Mouse (Mus musculus) ES-Bruce4 (cell line): ENCODE results near the gene Gm17606. TPM values are rescaled to one million over a fixed set of nuclear protein-coding genes. Genes with fewer than 3 reads are reported as not detected.
A peak's percentile ranks its signal among the peaks of the same experiment; 100 is the strongest.

Source experiments
- H3K27ac ChIP-seq: 2 replicates; pipeline ENCODE4 v1.5.1; 2012; ENCODE audit warnings: low read length, inconsistent platforms; ENCODE audit not compliant: insufficient read depth
- H3K27me3 ChIP-seq: 2 replicates; pipeline ENCODE4 v1.6.1; 2012; ENCODE audit warnings: mild to moderate bottlenecking, low read length, inconsistent platforms; ENCODE audit not compliant: control insufficient read depth, poor library complexity, insufficient read depth, severe bottlenecking
- H3K36me3 ChIP-seq: 2 replicates; pipeline ENCODE4 v1.6.1; 2012; ENCODE audit warnings: inconsistent platforms, mild to moderate bottlenecking, low read length, moderate library complexity; ENCODE audit not compliant: control insufficient read depth, poor library complexity, insufficient read depth, severe bottlenecking
- H3K4me1 ChIP-seq: one replicate; pipeline ENCODE4 v1.8.1; 2011; ENCODE audit warnings: low read length; ENCODE audit not compliant: control insufficient read depth, insufficient read depth
- H3K4me3 ChIP-seq: 2 replicates; pipeline ENCODE4 v1.5.1; 2011; ENCODE audit warnings: low read depth, mild to moderate bottlenecking, low read length
- H3K9ac ChIP-seq: 2 replicates; pipeline ENCODE4 v1.6.1; 2012; ENCODE audit warnings: low read depth, mild to moderate bottlenecking, inconsistent platforms; ENCODE audit not compliant: poor library complexity, severe bottlenecking
- H3K9me3 ChIP-seq: replicated peaks from 2 replicates; pipeline ENCODE4 v1.6.1; 2012; ENCODE audit warnings: mild to moderate bottlenecking, low read length, inconsistent platforms; ENCODE audit not compliant: control insufficient read depth, poor library complexity, insufficient read depth, severe bottlenecking
- CTCF ChIP-seq: IDR thresholded peaks from one replicate; pipeline ENCODE4 v1.8.1; 2011; ENCODE audit warnings: low read depth, low read length
- EP300 ChIP-seq: IDR thresholded peaks from 2 replicates; pipeline ENCODE4 v1.6.1; 2011; ENCODE audit warnings: low read depth, low read length; ENCODE audit not compliant: insufficient read depth
- POLR2A ChIP-seq: IDR thresholded peaks from one replicate; pipeline ENCODE4 v1.8.1; 2011; ENCODE audit warnings: low read length; ENCODE audit not compliant: insufficient read depth
- polyA plus RNA-seq: library from polyadenylated mRNA; stranded (reverse); fragments of >200 nt; gene quantifications from 2 replicates; pipeline ENCODE4 v1.2.4, GENCODE M21; 2011; ENCODE audit warnings: low read depth; ENCODE audit not compliant: missing spikeins, insufficient read depth, insufficient read length

Gene Gm17606
- polyA plus RNA-seq, 1 experiment = not detected

GRCm38 (mm10) chr14:54630583-54631239 lies 10.0 kb upstream of the Gm17606 start:
- no peak overlapping the region for H3K27ac ChIP-seq
- no peaks in the 10 kb centered on the region for H3K9me3 ChIP-seq
- H3K27me3 ChIP-seq = no peaks in the 10 kb centered on the region
- H3K4me1 ChIP-seq = no peaks in the 10 kb centered on the region
- H3K9ac ChIP-seq = no peak overlapping the region
- no peak overlapping the region for H3K4me3 ChIP-seq
- TF ChIP-seq CTCF = no peak
- no peak for TF ChIP-seq EP300
- TF ChIP-seq POLR2A = no peak
- no peaks in the 10 kb centered on the region for H3K36me3 ChIP-seq

GRCm38 (mm10) chr14:54631240-54631599 lies 9.5 kb upstream of the Gm17606 start:
- no peaks in the 10 kb centered on the region for H3K4me1 ChIP-seq
- no peak overlapping the region for H3K27ac ChIP-seq
- H3K36me3 ChIP-seq = no peaks in the 10 kb centered on the region
- no peaks in the 10 kb centered on the region for H3K27me3 ChIP-seq
- no peaks in the 10 kb centered on the region for H3K9me3 ChIP-seq
- H3K4me3 ChIP-seq = no peak overlapping the region
- no peak for TF ChIP-seq POLR2A
- H3K9ac ChIP-seq = no peak overlapping the region

- TF ChIP-seq EP300 (no peak), POLR2A (no peak), CTCF (no peak)
- Histone ChIP-seq H3K27me3 (no peaks in the 10 kb centered on the region), H3K9me3 (no peaks in the 10 kb centered on the region), H3K4me1 (no peaks in the 10 kb centered on the region), H3K9ac (peak overlapping the region; percentile 73), H3K36me3 (no peaks in the 10 kb centered on the region), H3K4me3 (peak overlapping the region; percentile 54), H3K27ac (no peak overlapping the region)
These were observed 8.5 kb upstream of the Gm17606 start for GRCm38 (mm10) chr14:54632252-54632651.

- Histone ChIP-seq H3K27me3 (no peaks in the 10 kb centered on the region), H3K4me1 (no peaks in the 10 kb centered on the region), H3K27ac (no peak overlapping the region), H3K9ac (no peak overlapping the region), H3K9me3 (no peaks in the 10 kb centered on the region), H3K4me3 (no peak overlapping the region), H3K36me3 (no peaks in the 10 kb centered on the region)
- TF ChIP-seq POLR2A (no peak), EP300 (no peak), CTCF (peak; percentile 18)
These were observed 6.6 kb upstream of the Gm17606 start for GRCm38 (mm10) chr14:54634182-54634581.

GRCm38 (mm10) chr14:54636954-54637353 lies 3.8 kb upstream of the Gm17606 start:
- no peak overlapping the region for H3K27ac ChIP-seq
- H3K9me3 ChIP-seq = no peaks in the 10 kb centered on the region
- peak overlapping the region; percentile 10; the same call in 1 of the 2 replicates for H3K9ac ChIP-seq
- H3K27me3 ChIP-seq = no peaks in the 10 kb centered on the region
- H3K4me1 ChIP-seq = no peaks in the 10 kb centered on the region
- no peak for TF ChIP-seq POLR2A
- TF ChIP-seq CTCF = peak; percentile 98
- peak overlapping the region; percentile 13; the same call in 1 of the 2 replicates for H3K4me3 ChIP-seq
- H3K36me3 ChIP-seq = no peaks in the 10 kb centered on the region

- Histone ChIP-seq H3K27me3 (no peaks in the 10 kb centered on the region), H3K27ac (no peak overlapping the region), H3K4me1 (no peaks in the 10 kb centered on the region), H3K9ac (no peak overlapping the region), H3K9me3 (no peaks in the 10 kb centered on the region), H3K36me3 (peaks cover under 1% of the 10 kb centered on the region), H3K4me3 (no peak overlapping the region)
- TF ChIP-seq CTCF (peak; percentile 31), POLR2A (no peak), EP300 (no peak)
These were observed 2.5 kb upstream of the Gm17606 start for GRCm38 (mm10) chr14:54638210-54638609.
